Mouse (Mus musculus) hematopoietic stem cell, adult 5-6 weeks (primary cell): Measurements from ENCODE around the gene Rerg. TPM values are rescaled to one million over a fixed set of nuclear protein-coding genes. Genes with fewer than 3 reads are reported as not detected.

ENCODE experiments used
- total RNA-seq: library from RNA; stranded (forward); fragments of 172-1452, 232-1000 nt; gene quantifications from 2 replicates; pipeline ENCODE4 v1.2.3, GENCODE M21; 2017

Gene Rerg
- total RNA-seq, 1 experiment from 2014 or later: not detected

Other genes with a start within 250 kb of the Rerg start
- gene Erp27, start 248.3 kb downstream of the Rerg start, total RNA-seq: 1.5 TPM in 1 of 2 replicates, not detected in the other
- 0.44 TPM in 1 of 2 replicates, not detected in the other for gene Pde6h, start 246.7 kb downstream of the Rerg start, total RNA-seq
- 665 and 866 TPM in 2 replicates for gene Arhgdib, start 228.6 kb downstream of the Rerg start, total RNA-seq
- gene Ptpro, start 81.8 kb upstream of the Rerg start, total RNA-seq: 2.8 and 3.1 TPM in 2 replicates